Mouse (Mus musculus): Measurements from ENCODE around the gene Tsfm.

- no peak for TF ChIP-seq CTCF (IDR thresholded peaks at IDR 0.05)
- no peak for TF ChIP-seq EP300 (IDR thresholded peaks at IDR 0.05)
These were observed 49.6 kb downstream of the Tsfm start for GRCm38 (mm10) chr10:126980933-126981530.
